Mouse (Mus musculus) forebrain, embryonic 15.5 days (tissue): ENCODE results near the gene Gm20509. TPM values are rescaled to one million over a fixed set of nuclear protein-coding genes. Genes with fewer than 3 reads are reported as not detected.
"Not testable (repeated sequence)": the region's sequence is repeated elsewhere in the genome, so short reads cannot be mapped to it uniquely, and the experiment has no call there.

Experiments
- ATAC-seq: fragments of 200-750 bp; cut with Nextera tagmentation; replicated peaks from 2 replicates; pipeline ENCODE4 v1.8.0; 2017; ENCODE audit warnings: mild to moderate bottlenecking, moderate TSS enrichment, moderate library complexity
- H3K27ac ChIP-seq: fragments of 300-500 bp; sonication (generic); replicated peaks from 2 replicates; pipeline ENCODE4 v1.5.1; 2015; ENCODE audit warnings: mild to moderate bottlenecking, inconsistent platforms
- H3K27me3 ChIP-seq: fragments of 300-500 bp; sonication (generic); 2 replicates; pipeline ENCODE4 v1.6.1; 2015; ENCODE audit warnings: inconsistent platforms
- H3K36me3 ChIP-seq: fragments of 300-500 bp; sonication (generic); 2 replicates; pipeline ENCODE4 v1.6.1; 2015; ENCODE audit warnings: mild to moderate bottlenecking, inconsistent platforms
- H3K4me1 ChIP-seq: fragments of 300-500 bp; sonication (generic); 2 replicates; pipeline ENCODE4 v1.6.1; 2015; ENCODE audit warnings: inconsistent platforms
- H3K4me2 ChIP-seq: fragments of 300-500 bp; sonication (generic); replicated peaks from 2 replicates; pipeline ENCODE4 v1.6.1; 2015; ENCODE audit warnings: mild to moderate bottlenecking, inconsistent platforms
- H3K4me3 ChIP-seq: fragments of 300-500 bp; sonication (generic); 2 replicates; pipeline ENCODE4 v1.5.1; 2015; ENCODE audit warnings: mild to moderate bottlenecking, inconsistent platforms
- H3K9ac ChIP-seq: fragments of 300-500 bp; sonication (generic); replicated peaks from 2 replicates; pipeline ENCODE4 v1.6.1; 2015; ENCODE audit warnings: mild to moderate bottlenecking, inconsistent platforms
- H3K9me3 ChIP-seq: fragments of 300-500 bp; sonication (generic); 2 replicates; pipeline ENCODE4 v1.6.1; 2016; ENCODE audit warnings: inconsistent platforms
- WGBS: fragments of 180-500 bp; shearing (Covaris S2); methylation state at CpG from one replicate; pipeline ENCODE4 v1.1.7; 2015; ENCODE audit warnings: mixed read lengths; 5-methylcytosine and 5-hydroxymethylcytosine counted together
- polyA plus RNA-seq: library from polyadenylated mRNA; unstranded; fragments of >200 nt; fragmentation: Nextera tagmentation; extraction: Ambion mirVana; gene quantifications from 2 replicates; pipeline ENCODE4 v1.2.1, GENCODE M21; 2015

The Gm20509 gene
- polyA plus RNA-seq, 1 experiment from 2014 or later: not detected

- peaks cover 46% of the 10 kb centered on the region for H3K27me3 ChIP-seq
- peak overlapping the region; percentile 39 for H3K4me3 ChIP-seq
- no peaks in the 10 kb centered on the region for H3K9me3 ChIP-seq
- H3K36me3 ChIP-seq: no peaks in the 10 kb centered on the region
- H3K9ac ChIP-seq: peak overlapping the region; percentile 40; the same call in 1 of the 2 replicates
- 41% methylated on average over 5 of the region's 5 CpGs for WGBS
- H3K4me2 ChIP-seq: peak overlapping the region; percentile 71
- ATAC-seq: 0 out of 2 replicates have a peak, but pooled peaks have one; percentile 32
- H3K4me1 ChIP-seq: peaks cover 9% of the 10 kb centered on the region
- H3K27ac ChIP-seq: no peak overlapping the region
These were observed 1.6 kb downstream of the Gm20509 start for GRCm38 (mm10) chr9:73103880-73104198.

GRCm38 (mm10) chr9:73105141-73105540 is 2.9 kb downstream of the Gm20509 start:
- H3K4me2 ChIP-seq: no peak overlapping the region
- no peaks in the 10 kb centered on the region for H3K9me3 ChIP-seq
- H3K4me3 ChIP-seq: no peak overlapping the region
- H3K4me1 ChIP-seq: peaks cover 9% of the 10 kb centered on the region
- WGBS: 75% methylated on average over 1 of the region's 1 CpGs
- ATAC-seq: no peak
- peaks cover 46% of the 10 kb centered on the region for H3K27me3 ChIP-seq
- no peaks in the 10 kb centered on the region for H3K36me3 ChIP-seq
- H3K9ac ChIP-seq: no peak overlapping the region
- no peak overlapping the region for H3K27ac ChIP-seq

- Histone ChIP-seq H3K9ac (no peak overlapping the region), H3K9me3 (no peaks in the 10 kb centered on the region)
- no peak for ATAC-seq
These were observed 3.5 kb downstream of the Gm20509 start for GRCm38 (mm10) chr9:73105771-73106170.

GRCm38 (mm10) chr9:73112919-73113906 is 10.9 kb downstream of the Gm20509 start, which contains the start of gene Rsl24d1:
TSS of gene Rsl24d1 (plus strand) at chr9:73113426.
- H3K4me1 ChIP-seq: peaks cover 12% of the 10 kb centered on the region
- no peaks in the 10 kb centered on the region for H3K9me3 ChIP-seq
- H3K27ac ChIP-seq: peak within 1 kb of the TSS; percentile 79
- peak within 1 kb of the TSS; percentile 71 for H3K9ac ChIP-seq
- peaks cover 22% of the 10 kb centered on the region for H3K36me3 ChIP-seq
- H3K4me3 ChIP-seq: peak within 1 kb of the TSS; percentile 73
- peak within 1 kb of the TSS; percentile 69 for H3K4me2 ChIP-seq
- no peaks in the 10 kb centered on the region for H3K27me3 ChIP-seq
- peak; percentile 98 for ATAC-seq
- under 1% methylated on average over 64 of the region's 64 CpGs for WGBS

More at GRCm38 (mm10) chr9:73105771-73106170, 3.5 kb downstream of the Gm20509 start:
- Histone ChIP-seq H3K4me1 (peaks cover 9% of the 10 kb centered on the region), H3K36me3 (no peaks in the 10 kb centered on the region), H3K27ac (no peak overlapping the region), H3K4me3 (no peak overlapping the region), H3K27me3 (peaks cover 46% of the 10 kb centered on the region), H3K4me2 (no peak overlapping the region)

- H3K9me3 ChIP-seq, H3K27ac ChIP-seq, H3K9ac ChIP-seq, H3K4me3 ChIP-seq, ATAC-seq, H3K4me2 ChIP-seq, H3K27me3 ChIP-seq: not testable (repeated sequence)
- H3K4me1 ChIP-seq: peaks cover 12% of the 10 kb centered on the region
- H3K36me3 ChIP-seq: peaks cover 45% of the 10 kb centered on the region
- WGBS: 82% methylated on average over 6 of the region's 6 CpGs
These were observed 14.4 kb downstream of the Gm20509 start for GRCm38 (mm10) chr9:73116704-73117103.

- Histone ChIP-seq H3K4me2 (no peak overlapping the region), H3K27ac (no peak overlapping the region)
- WGBS: 90% methylated on average over 4 of the region's 4 CpGs
These were observed 15.7 kb downstream of the Gm20509 start for GRCm38 (mm10) chr9:73118012-73118411.

GRCm38 (mm10) chr9:73121735-73122134 is 19.5 kb downstream of the Gm20509 start:
- H3K36me3 ChIP-seq: peaks cover 74% of the 10 kb centered on the region
- no peak overlapping the region for H3K9ac ChIP-seq
- H3K4me3 ChIP-seq: no peak overlapping the region
- no peak overlapping the region for H3K27ac ChIP-seq
- H3K4me1 ChIP-seq: no peaks in the 10 kb centered on the region
- H3K4me2 ChIP-seq: no peak overlapping the region
- no peaks in the 10 kb centered on the region for H3K9me3 ChIP-seq
- H3K27me3 ChIP-seq: no peaks in the 10 kb centered on the region
- WGBS: 80% methylated on average over 8 of the region's 8 CpGs
- no peak for ATAC-seq

More at GRCm38 (mm10) chr9:73118012-73118411, 15.7 kb downstream of the Gm20509 start:
- Histone ChIP-seq H3K4me1 (peaks cover 9% of the 10 kb centered on the region), H3K9me3 (no peaks in the 10 kb centered on the region), H3K9ac (no peak overlapping the region), H3K36me3 (peaks cover 50% of the 10 kb centered on the region), H3K4me3 (no peak overlapping the region), H3K27me3 (no peaks in the 10 kb centered on the region)
- ATAC-seq: no peak

- Histone ChIP-seq H3K4me1 (no peaks in the 10 kb centered on the region), H3K4me2 (no peak overlapping the region), H3K9me3 (no peaks in the 10 kb centered on the region), H3K9ac (no peak overlapping the region), H3K27me3 (no peaks in the 10 kb centered on the region), H3K4me3 (no peak overlapping the region), H3K27ac (no peak overlapping the region), H3K36me3 (peaks cover 78% of the 10 kb centered on the region)
- WGBS: 93% methylated on average over 8 of the region's 8 CpGs
- no peak for ATAC-seq
These were observed 22.8 kb downstream of the Gm20509 start for GRCm38 (mm10) chr9:73125043-73125570.

- 91% methylated on average over 2 of the region's 2 CpGs for WGBS
- no peak overlapping the region for H3K9ac ChIP-seq
- H3K9me3 ChIP-seq: no peaks in the 10 kb centered on the region
- no peak for ATAC-seq
- H3K4me2 ChIP-seq: no peak overlapping the region
- no peaks in the 10 kb centered on the region for H3K27me3 ChIP-seq
- H3K27ac ChIP-seq: no peak overlapping the region
- no peaks in the 10 kb centered on the region for H3K4me1 ChIP-seq
- peaks cover 59% of the 10 kb centered on the region for H3K36me3 ChIP-seq
- H3K4me3 ChIP-seq: no peak overlapping the region
These were observed 25.2 kb downstream of the Gm20509 start for GRCm38 (mm10) chr9:73127457-73127856.

- H3K9ac ChIP-seq: no peak overlapping the region
- no peaks in the 10 kb centered on the region for H3K4me1 ChIP-seq
- H3K4me3 ChIP-seq: no peak overlapping the region
- no peaks in the 10 kb centered on the region for H3K9me3 ChIP-seq
- H3K27ac ChIP-seq: no peak overlapping the region
- H3K27me3 ChIP-seq: no peaks in the 10 kb centered on the region
- ATAC-seq: no peak
- no peak overlapping the region for H3K4me2 ChIP-seq
- 87% methylated on average over 8 of the region's 8 CpGs for WGBS
- H3K36me3 ChIP-seq: peaks cover 43% of the 10 kb centered on the region
These were observed 27.6 kb downstream of the Gm20509 start for GRCm38 (mm10) chr9:73129875-73130274.

GRCm38 (mm10) chr9:73130529-73130928 is 28.3 kb downstream of the Gm20509 start:
- H3K36me3 ChIP-seq: peaks cover 37% of the 10 kb centered on the region

GRCm38 (mm10) chr9:73137341-73137886 is 35.1 kb downstream of the Gm20509 start:
- Histone ChIP-seq H3K4me3 (no peak overlapping the region), H3K27ac (no peak overlapping the region), H3K36me3 (no peaks in the 10 kb centered on the region), H3K9ac (no peak overlapping the region), H3K27me3 (no peaks in the 10 kb centered on the region), H3K4me2 (no peak overlapping the region), H3K9me3 (no peaks in the 10 kb centered on the region), H3K4me1 (no peaks in the 10 kb centered on the region)
- 81% methylated on average over 11 of the region's 11 CpGs for WGBS
- ATAC-seq: no peak

More at GRCm38 (mm10) chr9:73130529-73130928, 28.3 kb downstream of the Gm20509 start:
- H3K27ac ChIP-seq: no peak overlapping the region
- no peaks in the 10 kb centered on the region for H3K27me3 ChIP-seq
- H3K4me2 ChIP-seq: no peak overlapping the region
- 91% methylated on average over 4 of the region's 4 CpGs for WGBS
- no peak overlapping the region for H3K9ac ChIP-seq
- H3K4me1 ChIP-seq: no peaks in the 10 kb centered on the region
- no peak for ATAC-seq
- H3K4me3 ChIP-seq: no peak overlapping the region
- no peaks in the 10 kb centered on the region for H3K9me3 ChIP-seq
